Mouse (Mus musculus) A20 (cell line): ENCODE measurements around the gene Dock8.
A peak's percentile ranks its signal among the peaks of the same experiment; 100 is the strongest.

Source experiments
- DNase-seq: peaks from one replicate; pipeline ENCODE4 v3.0.0-alpha.2; 2011; ENCODE audit warnings: low read depth, low spot score

Dock8 gene

DNA sequence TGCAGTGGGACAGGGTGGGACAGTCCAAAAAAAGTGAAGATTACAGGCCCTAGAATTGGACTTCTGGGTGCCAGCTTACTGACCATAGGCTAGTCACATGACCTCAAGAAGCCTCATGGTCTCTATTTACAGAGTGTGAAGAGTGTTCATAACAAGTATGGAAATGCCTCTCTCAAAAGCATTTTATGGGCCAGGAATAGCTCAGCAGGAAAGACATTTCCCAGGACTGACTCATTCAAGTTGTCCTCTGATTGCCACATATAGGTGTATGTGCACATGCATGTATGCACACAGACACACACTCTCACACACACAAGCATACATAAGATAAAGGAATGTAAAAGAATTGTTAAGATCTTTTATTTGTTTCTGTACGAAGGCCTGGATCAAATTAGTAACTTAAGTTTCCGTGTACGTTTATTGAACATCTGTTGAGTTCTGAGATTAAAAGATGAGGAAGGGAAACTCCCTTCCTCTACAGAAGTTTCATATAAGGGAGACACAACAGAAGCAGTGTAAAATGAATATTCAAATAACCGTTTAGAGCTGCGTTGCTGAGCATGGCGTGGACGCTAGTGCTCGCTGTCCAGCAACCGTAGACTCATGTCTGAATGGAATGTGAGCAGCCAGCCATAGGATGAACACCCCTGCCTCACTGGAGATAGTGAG lies 63.0 kb downstream of the Dock8 start:
- DNase-seq = peak; percentile 84

DNA sequence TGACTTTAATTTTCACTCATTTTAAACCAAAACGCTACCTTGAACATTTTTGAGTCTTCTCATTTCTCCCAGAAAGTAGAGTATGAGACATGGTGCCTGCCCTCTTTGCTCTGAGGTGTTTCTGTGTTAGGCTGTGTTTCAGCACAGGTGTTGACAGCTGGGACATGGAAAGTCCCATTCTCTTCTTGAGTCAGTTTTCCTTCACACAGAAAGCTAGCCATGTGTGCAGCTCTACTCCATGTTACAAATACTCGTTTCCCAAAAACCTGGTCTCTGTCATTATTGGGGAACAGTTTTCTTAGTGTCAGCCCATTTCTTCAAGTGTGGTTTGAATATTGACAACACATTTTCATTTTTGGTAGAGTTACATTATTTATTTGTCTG lies 63.5 kb downstream of the Dock8 start:
- DNase-seq = no peak

DNA sequence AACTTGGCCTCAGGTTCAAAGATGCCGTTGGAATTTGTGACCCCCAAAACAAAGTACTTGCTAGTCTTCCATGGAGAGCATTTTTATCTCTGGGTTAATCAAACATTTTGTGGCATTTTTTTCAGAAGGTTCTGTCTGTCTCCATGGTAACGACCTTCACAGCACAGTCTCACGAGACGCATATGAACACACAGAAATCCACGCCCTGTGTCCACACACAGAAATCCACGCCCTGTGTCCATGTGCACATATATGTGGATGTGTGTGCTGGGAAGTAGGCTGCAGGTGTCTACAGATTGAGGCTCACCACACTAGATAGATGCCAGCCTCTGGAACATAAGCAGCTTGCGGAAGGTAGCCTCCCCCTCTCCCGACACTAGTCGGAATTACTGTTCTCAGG lies 66.9 kb downstream of the Dock8 start:
- DNase-seq = no peak

DNA sequence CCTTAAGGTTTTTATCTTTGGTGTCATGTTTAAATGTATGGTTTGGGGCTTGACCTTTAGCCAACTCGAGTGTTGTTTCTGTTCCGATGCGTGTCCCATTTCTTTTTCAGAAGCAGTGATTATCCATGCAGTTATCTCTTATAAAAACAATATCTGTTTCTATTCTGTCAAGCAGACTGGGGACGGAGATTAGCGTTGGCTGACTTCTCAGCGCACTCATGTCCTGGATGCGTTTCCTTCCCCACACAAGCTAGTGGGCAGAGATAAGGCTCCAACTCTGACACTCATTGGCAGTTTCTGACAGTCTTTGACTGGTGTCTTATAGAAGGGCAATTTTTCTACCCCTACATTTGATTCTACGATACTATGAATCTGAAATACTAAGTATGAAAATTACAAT lies 69.2 kb downstream of the Dock8 start:
- DNase-seq = no peak

DNA sequence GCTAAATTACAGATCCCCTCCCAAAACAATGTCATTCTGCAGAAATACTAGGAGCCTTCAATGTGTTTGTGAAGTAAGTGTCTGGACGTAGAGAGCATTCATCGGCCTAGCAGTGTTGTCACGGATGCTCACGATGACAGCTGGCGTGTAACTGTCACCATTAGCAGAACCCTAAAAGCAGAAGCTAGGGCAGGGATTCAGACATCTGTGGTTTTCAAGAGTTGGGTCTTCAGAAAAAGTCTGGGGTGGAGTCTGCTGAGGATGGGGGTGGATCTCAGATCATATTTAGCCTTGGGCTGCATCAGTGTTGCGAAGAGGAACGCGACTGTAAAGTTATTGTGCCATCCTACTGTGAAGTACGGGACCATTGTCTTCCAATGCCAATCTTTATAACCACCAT lies 73.2 kb downstream of the Dock8 start:
- peak; percentile 61 for DNase-seq

DNA sequence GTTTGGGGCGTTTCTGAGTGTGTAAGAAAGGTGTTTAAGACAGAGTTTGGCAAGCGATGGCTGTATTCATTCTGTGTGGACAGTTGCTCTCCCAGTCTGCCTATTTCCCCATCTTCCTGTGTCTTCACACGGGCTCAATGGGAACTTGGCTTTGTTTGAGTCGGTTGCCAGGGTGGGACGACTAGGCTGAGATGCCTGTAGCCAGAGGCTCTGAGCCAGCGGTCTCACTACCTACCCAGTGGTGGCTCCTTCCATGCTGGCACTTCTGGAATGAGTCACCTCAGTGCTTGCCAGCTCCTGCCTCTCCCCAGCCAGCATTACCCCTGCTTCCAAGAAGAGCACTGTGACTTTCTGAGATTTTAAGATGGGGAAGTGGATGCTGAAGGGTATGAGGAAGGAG lies 75.4 kb downstream of the Dock8 start:
- peak; percentile 38 for DNase-seq

DNA sequence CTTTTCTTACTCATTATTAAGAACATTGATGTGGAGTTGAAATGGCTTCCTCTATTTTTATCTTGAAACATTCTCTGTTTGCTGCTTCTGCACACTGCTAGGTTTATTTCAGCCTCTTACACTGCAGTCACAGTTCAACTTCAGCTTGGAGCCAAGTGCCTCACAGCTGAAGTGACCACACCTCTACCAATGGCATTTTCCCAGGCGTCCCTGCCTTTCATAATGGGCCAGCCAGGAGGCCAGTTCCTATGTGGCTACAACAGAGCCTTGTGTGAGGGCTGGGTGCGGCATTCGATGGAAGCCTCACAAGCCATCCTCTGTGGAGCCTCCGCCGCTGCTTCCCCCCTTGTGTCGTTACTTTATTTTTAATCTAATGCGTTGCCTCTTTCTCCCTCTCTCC lies 78.3 kb downstream of the Dock8 start:
- peak; percentile 78 for DNase-seq

DNA sequence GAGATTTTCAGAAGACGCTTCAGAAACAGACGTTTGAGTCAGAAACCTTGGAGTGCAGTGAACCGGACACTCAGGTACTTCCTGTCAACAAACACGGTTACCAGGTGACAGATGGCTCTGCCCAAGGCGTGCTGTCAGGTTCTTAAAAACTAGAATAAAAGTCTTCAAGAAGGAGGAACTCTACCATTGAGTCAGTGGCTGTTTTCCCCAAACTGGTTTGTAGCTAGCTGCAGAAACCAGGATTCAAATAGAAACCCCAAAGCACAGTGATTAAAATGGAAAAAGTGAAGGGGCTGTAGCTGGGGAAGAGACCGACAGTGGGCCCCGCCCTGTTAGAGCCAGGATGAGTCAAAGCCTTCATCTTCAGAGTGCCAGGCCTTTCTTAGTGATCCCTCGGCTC lies 78.8 kb downstream of the Dock8 start:
- peak; percentile 89 for DNase-seq

DNA sequence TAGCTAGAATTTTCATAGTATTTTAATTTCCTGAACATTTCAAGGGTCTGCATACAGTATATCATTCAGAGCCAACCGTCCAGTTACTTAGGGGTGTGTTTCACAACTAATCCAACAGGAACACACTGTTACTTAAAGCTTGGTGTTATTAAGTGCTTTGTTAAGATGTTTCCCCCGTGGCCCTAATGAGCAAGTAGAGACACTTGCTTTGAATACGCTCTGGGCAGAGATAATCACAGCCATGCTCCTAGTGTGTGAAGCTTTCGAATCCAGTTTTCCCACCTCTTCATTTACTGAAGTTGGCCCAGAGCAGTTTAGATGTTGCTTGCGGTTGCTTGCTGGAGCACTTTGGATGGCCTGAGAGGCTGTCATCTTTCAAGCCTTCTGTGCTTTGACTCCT lies 80.8 kb downstream of the Dock8 start:
- DNase-seq = no peak

DNA sequence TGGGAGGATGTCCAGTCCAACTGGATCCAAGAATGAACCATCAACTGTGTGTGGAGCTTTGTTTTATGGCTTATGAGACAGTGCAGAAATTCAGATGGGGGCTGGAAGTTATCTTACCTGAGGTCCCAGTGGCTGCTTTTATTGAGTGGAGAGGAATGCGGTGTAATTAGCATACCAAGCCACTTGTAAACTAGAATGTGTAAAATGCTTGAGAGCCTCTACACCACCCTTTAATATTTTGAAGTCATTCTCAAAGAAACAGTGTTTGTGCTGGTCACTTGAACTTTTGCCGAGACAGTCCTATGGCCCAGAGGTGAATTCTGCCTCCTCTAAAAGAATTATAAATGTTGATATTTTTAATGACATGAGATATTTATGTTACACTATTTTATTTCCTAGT lies 83.5 kb downstream of the Dock8 start:
- DNase-seq = no peak

DNA sequence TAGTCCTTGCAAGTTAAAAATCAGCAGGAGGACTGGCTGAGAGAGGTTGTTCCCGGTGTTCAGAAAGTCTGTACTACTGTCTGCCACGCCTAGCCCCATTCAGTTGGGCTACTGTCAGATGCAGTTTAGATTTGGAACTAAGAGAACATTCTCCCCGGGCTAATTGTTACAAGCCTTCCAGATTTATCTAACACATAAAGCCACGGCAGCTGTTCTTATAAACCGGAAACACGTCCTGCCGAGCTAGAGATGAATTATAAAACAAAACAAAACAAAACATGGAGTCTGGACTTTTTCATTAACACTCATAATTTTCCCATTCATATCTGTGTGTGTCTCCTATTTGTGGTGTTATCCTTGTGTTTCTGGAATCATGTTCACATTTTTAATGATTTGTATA lies 87.8 kb downstream of the Dock8 start:
- no peak for DNase-seq

DNA sequence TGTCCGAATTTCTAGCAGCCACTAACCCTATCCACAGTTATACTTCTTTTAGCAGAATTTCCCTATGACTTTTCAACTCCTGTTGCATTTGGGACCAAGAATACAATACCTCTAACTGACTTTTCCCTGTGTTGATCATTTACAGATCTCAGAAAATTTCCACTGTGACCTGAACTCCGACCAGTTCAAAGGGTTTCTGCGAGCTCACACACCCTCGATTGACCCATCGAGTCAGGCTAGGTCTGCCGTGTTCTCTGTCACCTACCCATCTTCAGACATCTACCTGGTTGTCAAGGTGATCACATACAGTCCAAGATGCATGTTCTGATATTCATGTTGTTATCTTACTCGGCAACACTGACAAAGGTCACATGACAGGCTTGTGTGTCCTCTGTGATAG lies 90.4 kb downstream of the Dock8 start:
- DNase-seq = no peak

DNA sequence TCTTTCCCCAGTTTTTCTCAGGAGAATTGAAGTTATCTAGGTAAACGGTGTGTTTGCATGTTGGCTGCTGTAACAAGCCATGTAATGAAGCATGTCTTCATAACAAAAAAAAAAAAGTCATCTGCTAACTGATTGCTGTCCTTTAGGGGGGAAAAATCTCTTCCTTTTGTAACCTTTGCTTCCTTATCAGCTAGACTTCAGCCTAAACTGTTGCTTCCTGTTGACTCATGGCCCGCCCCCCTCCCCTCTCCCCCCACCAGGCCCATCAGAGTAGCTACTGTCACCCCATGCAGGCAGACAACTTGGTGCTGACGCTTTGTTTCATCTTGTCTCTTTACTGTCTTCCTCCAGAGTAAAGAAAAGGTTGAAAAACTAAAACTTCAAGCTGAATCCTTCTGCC lies 95.8 kb downstream of the Dock8 start:
- DNase-seq = no peak

DNA sequence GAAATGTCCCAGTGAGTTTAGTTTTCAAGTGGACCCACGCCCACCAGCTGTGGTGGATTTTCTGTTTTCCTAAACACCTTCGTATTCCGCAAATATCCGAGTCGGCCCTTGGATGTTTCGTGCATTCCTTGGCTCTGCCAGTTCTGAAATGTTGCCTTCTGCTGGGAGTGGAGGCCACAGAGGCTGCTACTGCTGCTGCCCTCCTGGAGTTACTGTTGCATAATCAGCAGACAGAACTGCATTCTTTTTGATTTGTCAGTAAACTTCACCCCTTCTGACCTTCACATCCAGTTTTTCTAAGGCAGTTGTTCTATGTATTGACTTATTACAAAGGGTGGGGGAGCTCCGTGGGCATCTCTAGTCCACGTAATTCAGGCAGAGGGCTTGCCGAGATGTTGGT lies 97.0 kb downstream of the Dock8 start:
- no peak for DNase-seq

DNA sequence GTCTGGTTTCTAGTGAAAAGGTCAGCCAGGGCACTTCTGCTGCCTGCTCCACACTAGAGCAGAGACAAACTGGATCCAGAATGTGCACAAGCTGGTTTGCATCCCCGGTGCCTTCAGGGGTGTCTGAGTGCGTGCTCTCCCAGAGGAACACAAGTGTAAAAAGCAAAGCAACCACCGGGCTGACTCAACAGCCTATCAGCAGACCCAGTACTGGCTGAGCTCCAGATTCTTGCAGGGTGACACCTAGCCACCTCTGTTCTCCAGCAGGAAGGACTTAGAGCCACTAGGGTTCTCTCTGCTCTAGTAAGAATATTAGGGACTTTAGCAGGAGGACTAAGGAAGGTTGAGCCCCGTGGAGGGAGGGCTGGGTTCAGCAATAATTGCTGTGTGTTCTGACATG lies 97.7 kb downstream of the Dock8 start:
- no peak for DNase-seq

DNA sequence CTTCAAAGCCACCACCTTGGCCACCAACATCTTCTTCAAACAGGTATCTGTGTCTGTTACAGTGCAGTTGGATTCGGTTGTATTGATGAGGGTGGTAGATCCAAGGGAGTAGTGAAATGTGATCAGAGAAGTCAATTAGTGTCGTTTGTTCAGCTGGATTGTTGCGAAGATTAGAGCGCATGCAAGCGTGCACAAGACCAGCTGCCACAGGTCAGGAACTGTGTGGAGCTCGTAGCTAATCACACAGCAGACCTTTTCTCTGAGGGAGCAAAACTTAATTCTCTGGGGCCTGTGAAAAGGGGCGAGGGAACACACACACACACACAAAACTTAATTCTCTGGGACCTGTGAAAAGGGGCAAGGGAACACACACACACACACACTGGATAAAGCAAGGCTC lies 98.2 kb downstream of the Dock8 start:
- no peak for DNase-seq

DNA sequence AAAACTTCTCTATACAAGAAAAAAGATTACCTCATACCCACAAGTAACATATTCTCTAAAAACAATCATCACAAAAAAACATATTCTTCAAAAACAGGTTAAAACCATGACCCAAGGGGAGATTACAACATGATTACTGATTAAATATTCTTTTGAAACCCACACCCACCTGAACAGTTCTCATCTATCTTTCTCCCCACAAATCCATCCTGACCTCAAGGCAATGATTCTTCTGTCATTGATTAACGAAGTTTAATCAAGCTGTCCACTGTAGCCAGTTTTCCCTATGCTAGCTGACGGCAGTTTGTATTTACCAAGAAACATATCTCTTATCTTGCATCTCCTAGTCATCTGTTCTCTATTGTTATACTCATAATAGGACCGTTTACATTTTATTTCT lies 98.6 kb downstream of the Dock8 start:
- no peak for DNase-seq

DNA sequence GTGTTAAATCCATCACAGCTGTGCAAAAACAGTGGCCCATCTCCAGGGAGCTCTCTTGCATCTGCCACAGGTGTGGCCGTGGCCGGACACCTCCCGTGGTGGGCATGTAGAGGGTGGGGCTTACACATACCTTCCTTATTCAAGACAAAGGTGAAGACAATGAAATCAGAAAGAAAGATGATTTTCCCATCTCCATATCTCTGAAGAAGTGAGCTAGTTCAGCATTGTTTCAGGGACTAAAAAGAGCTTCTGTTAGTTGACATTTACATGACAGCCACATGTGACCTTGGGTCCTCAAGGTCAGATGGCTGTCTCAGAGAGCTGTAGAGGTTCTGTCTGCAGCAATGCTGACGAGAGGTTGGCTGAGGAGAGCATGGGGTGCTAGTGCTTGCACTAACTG lies 99.6 kb downstream of the Dock8 start:
- DNase-seq = no peak

DNA sequence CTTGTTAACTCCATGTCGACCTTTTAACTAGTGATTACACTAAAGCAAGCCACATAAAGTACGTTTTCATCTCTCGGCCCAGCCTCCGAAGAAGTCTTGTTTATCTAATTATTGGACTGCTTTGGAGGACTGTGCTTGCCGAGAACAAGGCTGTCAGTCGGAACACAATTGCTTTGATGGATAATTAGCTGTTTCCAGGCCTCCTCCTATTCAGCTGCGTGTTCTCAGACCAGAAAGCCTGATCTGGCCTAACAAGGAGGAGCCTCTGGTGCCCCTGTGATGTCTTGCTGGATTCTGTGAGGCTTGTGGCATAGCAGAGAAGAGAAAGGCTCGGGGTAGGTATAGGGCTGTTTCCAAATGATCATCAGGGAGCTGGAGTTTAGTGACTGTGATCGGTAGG lies 106.3 kb downstream of the Dock8 start:
- DNase-seq = no peak

DNA sequence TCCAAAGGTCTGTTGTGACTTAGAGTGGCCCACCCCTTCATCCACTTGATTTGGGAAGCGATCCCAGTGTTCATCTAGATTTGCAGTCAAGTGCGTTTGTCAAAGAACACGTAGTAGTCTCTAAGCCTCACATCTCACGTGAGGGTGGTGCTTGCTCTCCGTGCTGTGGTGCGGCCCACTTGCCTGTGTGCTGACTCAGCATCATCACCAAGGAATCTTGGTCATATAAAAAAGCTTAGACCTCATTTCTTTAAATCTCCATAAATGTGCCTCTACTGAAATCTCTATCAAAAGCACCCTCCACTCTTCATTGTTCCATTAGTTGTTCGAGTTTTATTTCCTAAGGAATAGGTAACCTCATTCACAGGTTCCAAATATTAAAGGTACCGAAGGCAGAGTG lies 107.0 kb downstream of the Dock8 start:
- DNase-seq = no peak

DNA sequence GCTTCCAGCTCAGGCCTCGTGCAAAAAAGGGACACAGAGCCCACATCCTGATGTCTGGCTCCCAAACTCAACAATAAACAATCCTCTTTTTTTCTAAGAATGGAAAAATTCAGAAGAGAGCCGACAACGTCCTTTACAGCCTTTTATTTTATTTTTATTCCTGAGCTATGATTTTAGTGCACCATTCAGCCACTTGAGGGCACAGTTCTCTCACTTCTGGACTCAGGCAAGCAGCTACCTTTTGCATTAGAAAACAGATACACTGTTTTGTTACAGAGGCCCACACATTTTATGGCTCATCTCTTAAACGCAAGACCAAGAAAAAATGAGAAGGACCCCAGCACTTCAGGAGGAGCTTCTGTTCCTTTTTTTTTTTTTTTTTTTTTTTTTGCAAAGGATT lies 108.1 kb downstream of the Dock8 start:
- DNase-seq = peak; percentile 24

DNA sequence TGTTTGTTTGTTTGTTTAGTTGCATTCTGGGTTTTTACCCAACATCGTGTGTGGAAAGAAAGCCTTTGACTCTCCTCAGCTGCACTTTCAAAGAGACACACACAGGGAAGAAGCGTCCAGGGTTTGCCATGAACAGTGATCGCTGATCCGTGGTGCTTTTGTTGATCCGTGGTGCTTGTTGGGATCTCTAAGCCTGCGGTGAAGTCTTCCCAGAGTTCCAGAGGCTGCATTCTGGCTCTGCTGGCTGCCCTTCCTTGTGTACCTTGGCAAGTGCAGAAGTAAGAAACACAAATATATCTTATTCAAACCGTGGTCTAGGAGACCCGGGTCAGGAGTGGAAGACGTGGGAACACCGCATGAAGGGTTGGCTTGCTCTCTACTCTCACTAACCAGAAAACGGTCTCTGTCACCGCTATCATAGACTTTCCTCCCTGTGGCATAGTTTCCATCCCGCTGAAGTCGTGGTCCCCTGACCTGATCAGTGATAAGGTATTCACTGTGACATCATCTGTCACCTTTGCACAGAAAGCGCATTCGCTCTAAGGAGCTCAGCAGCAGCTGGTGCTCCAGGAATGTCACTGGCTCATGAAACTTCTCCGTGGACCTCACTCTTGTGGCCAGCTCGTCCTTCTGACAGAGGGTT lies 112.4 kb downstream of the Dock8 start:
- DNase-seq = no peak

DNA sequence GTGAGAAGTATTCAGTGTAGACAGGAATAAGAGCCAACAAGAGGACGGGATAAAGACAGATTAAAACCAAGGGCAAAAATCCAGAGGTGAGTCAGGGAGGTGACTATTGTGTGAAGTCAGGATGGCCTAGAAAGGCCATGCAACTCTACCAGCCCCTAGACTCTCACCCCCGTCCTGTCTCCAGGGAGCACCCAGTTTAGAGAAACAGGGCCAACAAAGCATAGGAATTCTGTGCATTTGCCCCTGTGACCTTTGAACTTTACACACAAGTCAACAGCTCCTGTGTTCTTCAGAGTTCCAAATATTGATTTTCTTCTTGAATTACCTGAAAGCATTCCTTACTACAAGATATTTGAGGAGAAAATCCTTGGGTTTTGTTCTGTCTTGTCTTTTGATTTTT lies 117.6 kb downstream of the Dock8 start:
- DNase-seq = no peak

DNA sequence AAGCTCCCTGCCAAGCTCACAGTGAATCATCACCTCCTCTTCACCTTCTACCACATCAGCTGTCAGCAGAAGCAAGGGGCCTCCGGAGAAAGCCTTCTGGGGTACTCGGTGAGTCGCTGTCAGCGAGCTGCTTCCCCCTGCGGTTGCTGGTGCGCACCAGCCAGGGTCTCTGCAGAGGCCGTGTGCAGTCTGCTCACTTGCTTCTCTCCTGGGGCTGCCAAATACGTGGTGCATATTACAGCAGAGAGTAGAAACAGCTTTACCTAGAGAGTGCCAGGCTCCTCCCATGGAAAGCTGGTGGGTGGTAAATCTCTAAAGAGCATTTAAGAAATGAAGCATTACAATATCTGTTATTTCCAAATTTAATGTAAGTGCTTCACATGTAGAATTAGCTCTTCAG lies 123.1 kb downstream of the Dock8 start:
- no peak for DNase-seq
